Mouse (Mus musculus) intestine, postnatal 0 days (tissue): ENCODE measurements around the gene Trim2. TPM values are rescaled to one million over a fixed set of nuclear protein-coding genes. Genes with fewer than 3 reads are reported as not detected.

ENCODE experiments used
- ATAC-seq: fragments of 200-750 bp; cut with Nextera tagmentation; 2 replicates; pipeline ENCODE4 v1.8.0; 2017; ENCODE audit warnings: mild to moderate bottlenecking, moderate TSS enrichment, moderate library complexity
- H3K27ac ChIP-seq: fragments of 300-500 bp; sonication (generic); 2 replicates; pipeline ENCODE4 v1.5.1; 2014; ENCODE audit warnings: mild to moderate bottlenecking, low read depth, low read length, moderate library complexity
- H3K27me3 ChIP-seq: fragments of 300-500 bp; sonication (generic); replicated peaks from 2 replicates; pipeline ENCODE4 v1.6.1; 2014; ENCODE audit warnings: low read length, mixed read lengths; ENCODE audit not compliant: control insufficient read depth, insufficient read depth
- H3K36me3 ChIP-seq: fragments of 300-500 bp; sonication (generic); 2 replicates; pipeline ENCODE4 v1.6.1; 2014; ENCODE audit warnings: mild to moderate bottlenecking, moderate library complexity; ENCODE audit not compliant: control insufficient read depth, insufficient read depth
- H3K4me1 ChIP-seq: fragments of 300-500 bp; sonication (generic); replicated peaks from 2 replicates; pipeline ENCODE4 v1.6.1; 2014; ENCODE audit warnings: antibody characterized with exemption, low read length, mixed read lengths; ENCODE audit not compliant: control insufficient read depth, insufficient read depth
- H3K4me2 ChIP-seq: fragments of 300-500 bp; sonication (generic); replicated peaks from 2 replicates; pipeline ENCODE4 v1.6.1; 2014; ENCODE audit warnings: low read depth, mild to moderate bottlenecking, moderate library complexity
- H3K4me3 ChIP-seq: fragments of 300-500 bp; sonication (generic); 2 replicates; pipeline ENCODE4 v1.5.1; 2014; ENCODE audit warnings: low read depth, low read length
- H3K9ac ChIP-seq: fragments of 300-500 bp; sonication (generic); 2 replicates; pipeline ENCODE4 v1.6.1; 2014; ENCODE audit warnings: mild to moderate bottlenecking, low read depth, low read length
- H3K9me3 ChIP-seq: fragments of 300-500 bp; sonication (generic); 2 replicates; pipeline ENCODE4 v1.6.1; 2016; ENCODE audit warnings: mixed run types; ENCODE audit not compliant: control insufficient read depth
- CTCF ChIP-seq: sonication (generic); IDR thresholded peaks from 2 replicates; pipeline ENCODE4 v1.5.1; 2016; ENCODE audit warnings: low read depth, mild to moderate bottlenecking, control low read depth, antibody characterized with exemption, moderate library complexity
- WGBS: fragments of 180-500 bp; shearing (Covaris S2); extraction: QIAGEN DNeasy Blood & Tissue Kit; methylation state at CpG from one replicate; pipeline ENCODE4 v1.1.7; 2014; 5-methylcytosine and 5-hydroxymethylcytosine counted together
- polyA plus RNA-seq: library from polyadenylated mRNA; unstranded; fragments of >200 nt; fragmentation: Nextera tagmentation; extraction: Ambion mirVana; gene quantifications from 2 replicates; pipeline ENCODE4 v1.2.1, GENCODE M21; 2015

Trim2 gene
- polyA plus RNA-seq, 1 experiment from 2014 or later, result 21.2 TPM

DNA sequence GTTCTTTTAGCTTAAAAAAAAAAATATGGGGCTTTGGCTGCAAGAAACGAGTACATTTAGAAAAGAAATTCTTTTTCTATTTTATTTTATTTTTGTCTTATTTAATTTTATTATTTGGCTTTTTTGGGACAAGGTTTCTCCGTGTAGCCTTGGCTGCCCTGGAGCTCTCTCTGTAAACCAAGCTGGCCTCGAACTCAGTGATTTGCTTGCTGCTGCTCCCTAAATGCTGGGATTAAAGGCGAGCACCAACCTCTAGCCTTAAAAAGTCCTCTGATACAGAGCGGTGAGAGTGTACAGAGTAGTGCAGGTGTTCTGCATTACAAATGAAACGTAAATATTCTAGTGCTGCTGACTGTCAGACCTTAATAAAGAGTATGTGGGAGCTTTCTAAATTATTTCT lies 150.6 kb downstream of the Trim2 start:
- no peaks in the 10 kb centered on the region for H3K9me3 ChIP-seq
- H3K4me1 ChIP-seq, result no peaks in the 10 kb centered on the region; the same call in 1 of the 2 replicates
- no peak for TF ChIP-seq CTCF
- H3K9ac ChIP-seq, result no peak overlapping the region
- H3K36me3 ChIP-seq, result peaks cover 7% of the 10 kb centered on the region
- 36% methylated on average over 6 of the region's 6 CpGs for WGBS
- peak overlapping the region; percentile 55; the same call in 1 of the 2 replicates for H3K4me3 ChIP-seq
- H3K4me2 ChIP-seq, result peak overlapping the region; percentile 98
- no peak overlapping the region for H3K27ac ChIP-seq
- H3K27me3 ChIP-seq, result no peaks in the 10 kb centered on the region
- no peak for ATAC-seq

DNA sequence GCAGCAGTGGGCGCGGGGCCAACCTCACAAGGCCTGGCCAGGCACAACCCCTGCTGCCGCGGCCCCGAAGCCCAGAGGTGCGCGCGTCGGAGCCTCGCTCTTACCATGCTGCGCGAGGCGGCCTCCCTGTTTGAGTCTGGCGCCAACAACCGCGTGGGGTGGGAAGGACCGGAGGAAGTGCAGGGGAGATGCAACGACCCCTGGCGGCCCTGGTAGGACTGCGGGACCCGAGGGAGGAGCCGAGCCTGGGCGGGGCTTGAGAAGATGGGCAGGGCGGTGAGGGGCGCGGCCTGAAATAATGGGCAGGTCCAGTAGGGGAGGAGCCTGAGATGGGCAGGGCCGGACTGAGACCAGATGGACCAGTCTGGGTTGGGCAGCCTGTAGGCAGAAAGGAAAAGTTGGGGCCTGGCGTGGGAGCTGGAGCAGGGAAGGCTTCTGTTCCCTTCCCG lies 151.1 kb downstream of the Trim2 start, which contains the start of gene Mnd1:
TSS of gene Mnd1 (minus strand) at position 229 of the 449 bp plus-strand sequence.
- Histone ChIP-seq H3K36me3 (peaks cover 7% of the 10 kb centered on the region), H3K4me1 (no peaks in the 10 kb centered on the region; the same call in 1 of the 2 replicates), H3K4me3 (peak within 1 kb of the TSS; percentile 55), H3K9me3 (no peaks in the 10 kb centered on the region), H3K27me3 (no peaks in the 10 kb centered on the region), H3K9ac (peak within 1 kb of the TSS; percentile 53), H3K4me2 (peak within 1 kb of the TSS; percentile 98), H3K27ac (0 out of 2 replicates have a peak within 1 kb of the TSS, but pooled peaks have one; percentile 24)
- ATAC-seq, result peak; percentile 98
- TF ChIP-seq CTCF, result peak; percentile 100
- WGBS, result under 1% methylated on average over 29 of the region's 29 CpGs

DNA sequence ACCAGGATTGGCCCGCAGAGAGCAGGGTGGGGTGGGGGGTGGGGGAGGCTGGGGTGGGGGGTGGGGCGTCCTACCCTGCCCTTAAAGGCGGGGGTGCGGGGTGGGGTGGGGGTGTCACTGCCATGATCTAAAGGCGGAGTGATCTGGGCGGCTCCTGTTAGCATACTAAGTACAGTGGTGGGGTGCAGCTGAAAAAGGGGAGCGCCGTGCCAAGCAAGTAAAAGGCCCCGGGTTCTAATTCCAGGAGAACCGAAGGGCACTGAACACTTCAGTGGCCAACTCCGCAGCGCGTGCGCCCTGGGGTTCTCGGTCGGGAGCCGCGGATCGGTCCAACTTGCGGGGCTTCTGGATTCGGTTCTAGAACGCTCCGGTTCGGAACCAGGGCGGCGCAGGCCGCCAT lies 151.5 kb downstream of the Trim2 start:
- no peak for TF ChIP-seq CTCF
- H3K27ac ChIP-seq, result 0 out of 2 replicates have a peak overlapping the region, but pooled peaks have one; percentile 24
- under 1% methylated on average over 27 of the region's 27 CpGs for WGBS
- H3K9me3 ChIP-seq, result no peaks in the 10 kb centered on the region
- peak overlapping the region; percentile 53 for H3K9ac ChIP-seq
- no peaks in the 10 kb centered on the region; the same call in 1 of the 2 replicates for H3K4me1 ChIP-seq
- peak overlapping the region; percentile 98 for H3K4me2 ChIP-seq
- H3K4me3 ChIP-seq, result peak overlapping the region; percentile 55
- no peaks in the 10 kb centered on the region for H3K27me3 ChIP-seq
- peak; percentile 29 for ATAC-seq
- H3K36me3 ChIP-seq, result peaks cover 6% of the 10 kb centered on the region

DNA sequence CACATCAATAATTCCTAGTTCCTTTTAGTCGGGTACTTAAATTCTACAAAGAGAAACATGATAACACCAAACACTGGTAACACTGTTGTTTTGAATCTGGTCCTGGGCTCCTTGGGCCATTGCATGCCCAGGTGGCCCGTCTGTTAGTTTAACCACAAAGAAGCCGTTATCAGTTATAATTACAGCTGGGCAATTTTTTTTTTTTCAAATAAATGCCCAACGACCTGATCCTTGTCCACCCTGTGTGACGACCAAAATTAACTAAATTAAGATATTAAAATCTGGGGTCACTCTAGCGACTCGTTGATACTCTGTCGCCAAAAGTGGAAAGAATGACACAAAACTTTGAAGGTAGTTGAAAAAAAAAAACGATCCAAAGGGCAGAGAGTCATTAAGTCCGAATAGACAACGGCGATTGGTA lies 151.9 kb downstream of the Trim2 start:
- Histone ChIP-seq H3K4me2 (peak overlapping the region; percentile 98), H3K9me3 (no peaks in the 10 kb centered on the region), H3K27ac (no peak overlapping the region), H3K9ac (no peak overlapping the region), H3K27me3 (no peaks in the 10 kb centered on the region), H3K4me1 (no peaks in the 10 kb centered on the region; the same call in 1 of the 2 replicates), H3K4me3 (peak overlapping the region; percentile 55; the same call in 1 of the 2 replicates), H3K36me3 (peaks cover 2% of the 10 kb centered on the region; the same call in 1 of the 2 replicates)
- 14% methylated on average over 12 of the region's 12 CpGs for WGBS
- no peak for TF ChIP-seq CTCF
- no peak for ATAC-seq

DNA sequence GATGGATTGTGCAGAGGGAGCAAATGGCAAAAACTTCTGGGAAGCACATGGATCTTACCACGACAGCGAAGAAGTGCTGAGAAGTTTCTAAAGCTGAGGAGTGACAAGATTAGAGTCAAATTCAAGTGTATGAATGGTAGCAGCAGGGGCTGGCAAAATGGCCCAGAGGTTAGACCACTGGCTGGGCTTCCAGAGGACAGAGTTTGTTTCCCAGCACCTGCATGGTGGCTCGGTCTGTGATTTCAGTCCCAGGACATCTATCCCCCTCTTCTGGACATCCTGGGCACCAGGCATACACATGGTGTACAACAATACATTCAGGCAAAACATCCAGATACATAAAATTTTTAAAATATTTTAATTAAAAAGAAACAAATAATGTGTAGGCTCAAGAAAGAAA lies 156.8 kb downstream of the Trim2 start:
- Histone ChIP-seq H3K4me3 (no peak overlapping the region), H3K9me3 (no peaks in the 10 kb centered on the region), H3K27ac (no peak overlapping the region), H3K4me1 (no peaks in the 10 kb centered on the region), H3K4me2 (no peak overlapping the region), H3K27me3 (no peaks in the 10 kb centered on the region), H3K36me3 (no peaks in the 10 kb centered on the region), H3K9ac (no peak overlapping the region)
- no peak for ATAC-seq
- 98% methylated on average over 3 of the region's 3 CpGs for WGBS
- TF ChIP-seq CTCF, result no peak

DNA sequence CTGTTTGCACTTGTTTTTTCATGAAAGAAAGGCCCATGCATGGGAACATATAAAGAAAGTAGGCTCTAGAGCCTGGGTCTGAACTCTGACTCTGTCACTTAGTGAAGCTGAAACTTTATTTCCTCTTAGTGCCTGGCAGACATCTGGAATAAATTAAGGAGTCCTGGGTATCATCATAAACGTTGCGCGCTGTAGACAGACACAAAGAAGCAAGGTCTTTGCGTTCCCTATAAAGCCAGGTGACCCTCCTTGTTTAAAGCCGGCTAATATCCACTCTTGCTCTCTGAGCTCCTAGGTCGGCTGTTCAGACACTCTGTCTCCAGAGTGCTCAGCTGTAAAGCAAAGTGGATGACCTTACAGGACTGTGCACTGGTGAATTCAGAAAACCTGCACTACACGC lies 165.7 kb downstream of the Trim2 start:
- no peak for TF ChIP-seq CTCF
- Histone ChIP-seq H3K4me1 (no peaks in the 10 kb centered on the region), H3K27ac (no peak overlapping the region), H3K9ac (no peak overlapping the region), H3K27me3 (no peaks in the 10 kb centered on the region), H3K4me3 (no peak overlapping the region), H3K36me3 (no peaks in the 10 kb centered on the region), H3K4me2 (no peak overlapping the region), H3K9me3 (no peaks in the 10 kb centered on the region)
- no peak for ATAC-seq
- WGBS, result 62% methylated on average over 7 of the region's 7 CpGs
